Mouse (Mus musculus) cerebellum, postnatal 25 days (tissue): ENCODE data around the gene Olfr1218.
"Not testable (repeated sequence)": the region's sequence is repeated elsewhere in the genome, so short reads cannot be mapped to it uniquely, and the experiment has no call there.

Experiments
- DNase-seq, 2 experiments: peaks; one replicate each; pipeline ENCODE4 v3.0.0; 2021; ENCODE audit warnings: mixed read lengths in 2 of 2

Gene Olfr1218

GRCm38 (mm10) chr2:89061087-89061486 lies at the start of gene Olfr1218:
Gene Olfr1218 (minus strand): TSS chr2:89061187.
- no peak for DNase-seq

DNA sequence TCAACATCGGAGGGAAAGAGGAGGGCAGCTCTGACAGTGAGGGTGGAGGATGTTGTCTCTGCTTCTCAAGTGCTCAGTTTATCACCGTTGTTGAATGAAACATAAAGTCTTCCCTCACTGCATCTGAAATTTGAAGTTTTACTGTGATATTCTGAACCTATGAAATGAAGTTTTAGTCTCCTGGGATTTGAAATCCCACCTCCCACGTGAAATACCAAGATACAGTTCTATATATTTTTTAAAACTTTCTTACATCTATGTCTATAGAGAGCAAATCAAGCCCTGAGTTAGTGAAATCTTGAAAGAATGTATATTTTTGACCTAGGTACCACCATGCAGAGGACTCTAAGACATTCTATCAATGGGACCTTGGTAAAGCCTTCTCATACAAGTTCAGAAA lies 45.7 kb upstream of the Olfr1218 start, which contains the start of gene Olfr1220:
TSS of gene Olfr1220 (minus strand) at position 101 of the 400 bp plus-strand sequence.
- no peak for DNase-seq

DNA sequence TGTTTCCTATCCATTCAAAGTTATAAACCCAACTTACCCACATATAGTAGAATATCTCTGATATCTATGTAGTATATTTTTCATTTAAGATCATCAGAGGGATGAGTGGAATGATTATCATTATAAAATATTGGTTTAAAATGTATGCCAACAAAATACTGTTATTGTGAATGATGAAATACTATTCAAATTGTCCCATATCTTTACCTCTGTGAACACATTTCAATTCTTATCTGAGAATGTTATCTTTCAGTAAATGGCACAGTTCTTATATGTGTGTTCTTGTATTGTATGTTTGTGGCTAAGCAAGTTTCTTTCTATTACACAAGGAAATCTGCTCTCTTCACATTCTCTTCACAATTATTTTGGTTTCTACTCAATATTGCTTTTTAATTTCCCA lies 44.7 kb upstream of the Olfr1218 start:
- no peak for DNase-seq

- DNase-seq, result no peak
Measured at GRCm38 (mm10) chr2:89093848-89094247, 32.9 kb upstream of the Olfr1218 start.

- DNase-seq, result no peak
Measured at GRCm38 (mm10) chr2:89083413-89083812, 22.4 kb upstream of the Olfr1218 start, which contains the start of gene Olfr1219. Gene Olfr1219 (minus strand): TSS chr2:89083513.

- no peak for DNase-seq
Measured at GRCm38 (mm10) chr2:89081487-89081886, 20.5 kb upstream of the Olfr1218 start.

GRCm38 (mm10) chr2:89031965-89032364 lies 29.0 kb downstream of the Olfr1218 start, which contains the start of gene Olfr1217:
Gene Olfr1217 (minus strand): TSS chr2:89032065.
- DNase-seq, result no peak

- DNase-seq, result not testable (repeated sequence)
Measured at GRCm38 (mm10) chr2:89021436-89021835, 39.6 kb downstream of the Olfr1218 start.

DNA sequence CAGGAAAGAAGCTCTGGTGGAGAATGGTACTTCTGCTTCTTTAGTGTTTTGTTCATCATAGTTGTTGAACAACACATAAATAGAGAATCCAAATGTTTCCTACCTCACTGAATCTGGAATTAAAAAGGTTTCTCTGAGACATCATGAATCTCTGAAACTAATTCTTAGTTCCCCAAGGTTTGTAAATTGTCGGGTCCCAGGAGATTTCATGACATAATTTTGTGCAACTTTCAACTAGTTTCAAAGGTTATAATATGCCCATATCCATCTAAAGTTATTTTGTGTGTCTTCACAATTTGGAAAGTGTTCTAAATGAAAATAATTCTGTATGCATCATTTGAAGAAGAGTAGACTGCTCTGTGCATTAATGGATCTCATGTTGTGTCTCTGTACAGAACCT lies 42.7 kb downstream of the Olfr1218 start, which contains the start of gene Olfr1216:
TSS of gene Olfr1216 (minus strand) at position 101 of the 400 bp plus-strand sequence.
- no peak for DNase-seq

DNA sequence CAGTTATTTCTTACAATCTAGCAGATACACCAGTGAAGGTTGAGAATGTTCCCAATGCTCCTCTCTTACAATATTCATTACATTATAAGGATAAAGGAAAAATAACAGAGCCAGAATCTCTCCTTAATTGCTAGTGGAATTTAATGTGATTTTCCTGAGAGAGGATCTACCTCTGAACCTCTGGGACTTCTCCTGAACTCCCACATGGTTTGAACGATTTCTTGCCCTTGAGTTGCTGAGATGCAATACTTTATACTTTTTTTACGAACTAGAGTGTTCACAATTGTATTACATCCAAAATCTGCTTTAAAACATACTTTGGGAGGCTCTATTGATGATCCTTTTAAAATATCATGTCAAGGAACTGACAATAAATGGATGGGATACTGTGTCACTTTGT lies 54.1 kb downstream of the Olfr1218 start, which contains the start of gene Olfr1215:
TSS of gene Olfr1215 (minus strand) at position 101 of the 400 bp plus-strand sequence.
- DNase-seq, result no peak
